Mouse (Mus musculus) right cerebral cortex, adult 2 months (tissue): Measurements from ENCODE around the gene Fam53a.

Source experiments
- DNase-seq, 2 experiments: peaks; one replicate each; pipeline ENCODE4 v3.0.0; 2021 to 2022; ENCODE audit warnings: low spot score in 2 of 2

Fam53a gene

GRCm38 (mm10) chr5:33629301-33629987 is at the start of gene Fam53a, which contains the start of gene Gm9903:
Gene Fam53a (minus strand): TSS chr5:33629635.
Gene Gm9903 (plus strand): TSS chr5:33629925.
- DNase-seq = peak; percentile 99 to 100

GRCm38 (mm10) chr5:33678244-33678643 is 48.8 kb upstream of the Fam53a start:
- no peak for DNase-seq

GRCm38 (mm10) chr5:33675964-33676363 is 46.5 kb upstream of the Fam53a start:
- peak; percentile 65 to 71 for DNase-seq

- DNase-seq = no peak
Observed at GRCm38 (mm10) chr5:33674439-33674838, 45.0 kb upstream of the Fam53a start.

- DNase-seq = no peak
Observed at GRCm38 (mm10) chr5:33671659-33672058, 42.2 kb upstream of the Fam53a start.

- peak in 1 of 2 experiments; percentile 36 for DNase-seq
Observed at GRCm38 (mm10) chr5:33668223-33668622, 38.8 kb upstream of the Fam53a start.

- no peak for DNase-seq
Observed at GRCm38 (mm10) chr5:33658664-33659050, 29.2 kb upstream of the Fam53a start.

- DNase-seq = peak; percentile 97 to 99
Observed at GRCm38 (mm10) chr5:33657787-33658663, 28.6 kb upstream of the Fam53a start, which contains the start of the genes Tacc3 and Tmem129. Gene Tacc3 (plus strand): TSS chr5:33658128. Gene Tmem129 (minus strand): TSS chr5:33658416.

GRCm38 (mm10) chr5:33657251-33657786 is 27.9 kb upstream of the Fam53a start:
- no peak for DNase-seq

- no peak for DNase-seq
Observed at GRCm38 (mm10) chr5:33656739-33657138, 27.3 kb upstream of the Fam53a start.

GRCm38 (mm10) chr5:33655251-33655840 is 25.9 kb upstream of the Fam53a start:
- DNase-seq = no peak

- DNase-seq = no peak
Observed at GRCm38 (mm10) chr5:33654424-33654823, 25.0 kb upstream of the Fam53a start.

GRCm38 (mm10) chr5:33652783-33653173 is 23.3 kb upstream of the Fam53a start:
- DNase-seq = no peak

GRCm38 (mm10) chr5:33651921-33652782 is 22.7 kb upstream of the Fam53a start, which contains the start of gene Slbp:
Gene Slbp (minus strand): TSS chr5:33652574.
- peak; percentile 95 to 96 for DNase-seq

- no peak for DNase-seq
Observed at GRCm38 (mm10) chr5:33651541-33651920, 22.1 kb upstream of the Fam53a start.

- DNase-seq = no peak
Observed at GRCm38 (mm10) chr5:33651017-33651416, 21.6 kb upstream of the Fam53a start.

- peak; percentile 65 to 69 for DNase-seq
Observed at GRCm38 (mm10) chr5:33640652-33641051, 11.2 kb upstream of the Fam53a start.

- DNase-seq = no peak
Observed at GRCm38 (mm10) chr5:33638826-33639225, 9.4 kb upstream of the Fam53a start.

GRCm38 (mm10) chr5:33637606-33638350 is 8.3 kb upstream of the Fam53a start:
- no peak for DNase-seq

- DNase-seq = no peak
Observed at GRCm38 (mm10) chr5:33635361-33635760, 5.9 kb upstream of the Fam53a start.
